Mouse (Mus musculus): ENCODE measurements at regions not wholly inside any gene's neighbourhood (a gene's known extent, or its start where the extent isn't known, plus 50 kb on each side); places are given as distances from the start of the nearest gene placed in this dataset.

DNA sequence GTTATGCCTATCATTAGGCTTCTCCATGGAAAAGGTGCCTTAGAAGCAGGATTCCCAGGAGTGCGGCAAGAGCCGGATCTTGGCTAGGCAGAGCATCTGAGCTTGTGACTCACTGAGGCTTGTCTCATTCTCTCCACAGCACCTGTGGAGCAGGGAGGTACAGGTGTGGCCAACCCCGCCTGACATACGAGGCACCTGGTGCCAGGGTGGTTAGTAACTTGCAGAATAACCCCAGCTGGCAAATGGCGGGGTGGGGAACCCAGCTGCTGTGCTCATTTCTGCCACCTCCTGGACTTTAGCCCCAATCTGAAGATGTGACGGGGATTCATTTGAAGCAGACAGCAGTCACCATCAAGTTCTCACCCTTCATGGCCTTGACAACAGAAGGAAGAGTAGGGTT is 96.2 kb downstream of the Pdgfra start:
- in situ Hi-C loops (cut with MboI; ENCODE audit: low pct_unique_long_range_greater_than_20kb in 1 of 2, low sequenced_read_pairs in 2 of 2, unreplicated experiment in 1 of 2): no loop called here

DNA sequence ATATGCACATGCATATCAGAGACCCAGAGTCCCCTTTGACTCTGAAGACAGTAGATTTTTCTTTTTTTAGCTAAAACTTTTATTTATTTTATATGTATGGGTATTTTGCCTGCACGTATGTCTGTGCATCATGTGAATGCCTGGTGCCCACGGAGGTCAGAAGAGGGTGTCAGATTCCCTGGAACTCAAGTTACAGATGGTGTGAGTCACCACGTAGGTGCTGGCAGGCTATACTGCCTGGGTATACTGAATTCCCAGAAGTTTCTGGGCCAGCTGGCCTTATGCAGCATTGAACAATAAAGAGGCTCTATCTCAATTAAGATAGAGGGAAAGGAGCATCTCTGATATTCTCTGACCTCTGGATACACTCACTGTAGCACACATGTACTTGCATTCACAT is 97.6 kb downstream of the Pdgfra start:
- in situ Hi-C loops (cut with MboI; ENCODE audit: low pct_unique_long_range_greater_than_20kb in 1 of 2, low sequenced_read_pairs in 2 of 2, unreplicated experiment in 1 of 2): no loop called here

DNA sequence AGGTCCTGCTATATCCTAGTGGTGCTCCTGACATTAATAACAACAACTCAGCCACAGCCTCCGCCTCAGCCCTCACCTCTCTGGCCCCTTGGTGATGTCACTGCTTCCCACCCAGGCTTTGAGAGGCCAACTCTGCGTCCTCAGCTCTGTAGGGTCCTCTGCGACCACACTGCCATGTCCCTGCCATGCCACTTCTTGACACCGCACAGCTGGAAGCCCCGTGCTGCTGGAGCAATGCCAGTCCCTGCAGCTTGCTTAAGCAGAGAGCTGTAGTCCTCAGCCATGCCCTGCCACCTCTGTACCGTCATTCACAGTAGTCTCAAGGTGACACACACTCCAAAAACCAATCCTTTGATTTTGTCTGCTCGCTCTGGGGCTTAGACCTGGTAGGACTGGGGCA is 101.3 kb downstream of the Pdgfra start:
- in situ Hi-C loops (cut with MboI; ENCODE audit: low pct_unique_long_range_greater_than_20kb in 1 of 2, low sequenced_read_pairs in 2 of 2, unreplicated experiment in 1 of 2): no loop called here

DNA sequence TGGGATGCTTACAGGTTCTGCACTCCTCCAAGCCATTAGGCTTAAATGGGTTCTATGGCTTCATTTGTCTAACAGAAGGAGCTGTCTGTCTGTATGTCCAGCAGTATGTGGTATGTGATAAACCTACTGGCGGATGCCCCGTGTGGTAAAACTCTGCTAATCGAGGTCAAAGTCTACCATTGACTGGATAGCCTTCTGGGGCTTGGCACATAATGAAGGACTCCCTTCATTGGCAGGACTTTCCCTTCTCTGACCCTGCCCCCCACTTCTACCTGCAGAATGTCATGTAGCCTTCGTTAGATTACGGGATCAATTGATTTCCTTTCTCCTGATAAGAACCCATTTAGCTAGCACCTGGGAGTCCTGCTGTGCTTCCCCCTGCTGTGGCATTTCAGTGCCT is 101.7 kb downstream of the Pdgfra start:
- in situ Hi-C loops (cut with MboI; ENCODE audit: low pct_unique_long_range_greater_than_20kb in 1 of 2, low sequenced_read_pairs in 2 of 2, unreplicated experiment in 1 of 2): no loop called here

DNA sequence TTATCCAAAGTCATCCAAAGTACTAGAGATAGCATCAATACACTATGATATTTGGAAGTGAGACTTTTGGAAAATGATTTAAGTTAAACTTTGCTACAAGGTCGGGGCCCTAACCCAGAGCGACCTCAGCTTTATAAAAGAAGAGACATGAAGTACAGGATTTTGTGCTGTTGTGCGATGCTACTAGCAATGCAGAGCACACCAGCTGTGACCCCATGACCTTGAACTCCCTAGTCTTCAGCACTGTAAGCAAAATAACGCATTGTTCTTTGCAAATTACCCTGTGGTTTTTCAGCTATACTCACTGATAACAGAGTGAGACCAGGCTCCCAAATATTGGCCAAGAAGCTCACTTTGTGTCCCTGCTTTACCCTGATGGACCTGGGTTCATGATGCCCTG is 104.1 kb downstream of the Pdgfra start:
- in situ Hi-C loops (cut with MboI; ENCODE audit: low pct_unique_long_range_greater_than_20kb in 1 of 2, low sequenced_read_pairs in 2 of 2, unreplicated experiment in 1 of 2): no loop called here

DNA sequence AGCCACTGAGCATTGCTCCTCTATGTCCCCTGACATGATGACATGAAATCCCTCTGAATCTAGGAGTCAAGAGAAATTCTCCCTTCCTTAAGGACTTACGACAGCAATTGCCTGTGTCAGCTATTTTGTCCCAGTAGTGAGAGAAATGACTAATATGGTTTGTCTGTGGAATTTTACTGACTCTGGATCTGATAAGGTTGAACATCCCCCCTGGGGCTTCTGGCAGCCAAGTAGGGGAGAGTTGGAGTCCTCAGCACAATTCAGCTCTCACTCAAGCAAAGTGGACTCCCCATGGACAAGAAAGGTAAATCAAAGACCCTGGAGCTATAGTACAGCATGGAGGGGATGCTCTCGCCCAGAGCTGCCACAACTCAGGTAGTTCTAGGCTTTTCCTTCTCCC is 105.0 kb downstream of the Pdgfra start:
- in situ Hi-C loops (cut with MboI; ENCODE audit: low pct_unique_long_range_greater_than_20kb in 1 of 2, low sequenced_read_pairs in 2 of 2, unreplicated experiment in 1 of 2): no loop called here

DNA sequence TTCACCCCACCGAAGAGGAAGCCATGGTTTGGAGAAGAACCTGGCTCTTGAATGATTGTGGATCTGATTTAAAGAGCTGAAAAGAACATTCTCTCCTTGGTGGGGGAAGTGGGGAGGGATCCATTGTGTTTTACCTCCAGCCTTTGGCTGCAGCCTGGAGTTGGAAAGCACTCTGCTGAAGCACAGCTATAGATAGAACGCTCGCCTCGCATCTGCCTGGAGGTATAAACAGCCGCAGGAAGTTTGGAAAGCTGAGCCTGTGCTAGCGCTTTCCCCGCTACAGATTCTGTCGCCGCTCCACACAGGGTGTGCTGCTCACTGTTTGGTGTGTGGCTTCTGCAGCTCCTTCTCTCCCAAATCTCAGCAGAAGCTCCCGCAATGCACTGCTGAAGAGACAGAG is 108.2 kb downstream of the Pdgfra start:
- in situ Hi-C loops (cut with MboI; ENCODE audit: low pct_unique_long_range_greater_than_20kb in 1 of 2, low sequenced_read_pairs in 2 of 2, unreplicated experiment in 1 of 2): no loop called here

DNA sequence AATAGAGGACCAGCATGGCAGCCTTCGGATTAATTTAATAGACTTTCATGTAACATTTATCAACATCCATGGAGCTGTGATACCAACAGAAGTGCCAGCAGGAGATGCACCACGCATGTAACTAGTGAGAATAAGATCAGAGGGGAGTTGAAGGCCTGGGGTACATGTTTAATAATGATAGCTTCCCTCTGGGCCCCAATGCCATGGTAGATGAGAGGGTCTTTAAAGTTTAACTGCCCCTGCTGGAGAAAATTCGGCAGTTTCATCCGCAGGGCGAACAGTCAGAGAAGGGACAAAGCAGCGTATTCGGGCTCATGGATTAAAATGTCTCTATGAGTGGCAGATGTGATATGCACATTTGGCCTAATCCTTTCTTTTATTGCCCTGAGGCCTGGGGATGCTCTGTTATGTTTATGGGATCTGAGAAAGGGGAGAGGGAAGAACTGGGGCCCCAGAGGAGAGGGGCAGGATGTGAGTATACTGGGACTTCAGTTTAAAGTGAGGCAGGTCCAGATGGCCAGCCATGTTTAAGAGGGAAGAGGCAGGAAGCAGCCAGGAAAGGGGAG is 114.1 kb downstream of the Pdgfra start:
- in situ Hi-C loops (cut with MboI; ENCODE audit: low pct_unique_long_range_greater_than_20kb in 1 of 2, low sequenced_read_pairs in 2 of 2, unreplicated experiment in 1 of 2): no loop called here

DNA sequence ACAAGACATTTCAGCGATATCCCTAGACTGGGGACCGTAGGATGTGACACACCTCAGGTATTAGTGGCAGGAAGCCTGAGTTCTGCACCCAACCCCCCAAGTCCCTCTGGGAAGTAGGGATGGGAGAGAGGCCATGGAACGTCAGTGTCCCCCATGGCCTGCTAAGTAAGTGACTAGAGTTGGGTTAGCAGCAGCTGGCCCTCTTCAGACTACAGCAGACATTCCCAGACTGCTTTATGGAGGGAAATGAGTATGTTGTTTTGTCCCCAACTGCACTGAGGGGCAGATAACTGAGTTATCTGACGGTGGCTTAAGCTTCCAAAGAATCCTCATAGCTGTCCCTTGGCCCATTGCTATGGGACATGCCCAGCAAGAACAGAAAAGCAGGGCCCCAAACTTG is 114.8 kb downstream of the Pdgfra start:
- in situ Hi-C loops (cut with MboI; ENCODE audit: low pct_unique_long_range_greater_than_20kb in 1 of 2, low sequenced_read_pairs in 2 of 2, unreplicated experiment in 1 of 2): no loop called here

DNA sequence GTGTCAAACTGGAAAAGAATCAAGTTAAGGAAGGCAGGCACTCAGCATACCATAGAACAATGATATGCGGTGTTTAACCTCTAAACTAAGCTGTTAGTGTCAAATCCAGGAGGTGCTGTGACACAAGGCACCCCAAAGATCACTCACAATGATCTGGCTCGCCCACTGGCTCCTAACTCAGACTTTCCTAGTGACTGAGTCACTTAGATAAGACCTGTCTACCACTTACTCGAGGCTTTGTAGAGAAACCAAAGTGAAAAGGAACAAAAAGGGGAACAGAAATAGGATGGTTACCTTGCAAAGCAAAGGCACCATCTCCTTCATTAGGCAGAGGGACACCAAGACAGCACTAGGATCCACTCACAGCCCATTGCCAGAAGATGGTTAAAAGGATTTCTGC is 115.7 kb downstream of the Pdgfra start:
- in situ Hi-C loops (cut with MboI; ENCODE audit: low pct_unique_long_range_greater_than_20kb in 1 of 2, low sequenced_read_pairs in 2 of 2, unreplicated experiment in 1 of 2): no loop called here

DNA sequence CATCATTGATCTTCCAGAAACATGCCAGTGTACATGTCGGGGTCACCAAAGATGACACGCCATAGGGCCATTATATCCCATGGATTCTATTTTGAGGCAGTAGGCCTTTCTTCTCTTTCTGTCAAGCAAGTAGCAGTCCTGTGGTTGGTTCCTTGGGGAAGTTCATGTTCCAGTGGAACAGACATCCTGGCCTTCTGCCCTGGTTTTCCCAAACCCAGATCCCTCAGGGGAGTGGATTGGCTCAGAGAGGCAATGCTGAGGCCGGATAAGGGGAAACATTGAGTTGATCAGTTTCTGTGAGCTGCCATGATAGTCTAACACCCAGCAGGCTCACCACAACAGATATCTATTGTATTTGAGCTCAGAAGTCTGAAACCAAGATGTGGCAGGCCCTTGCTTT is 125.9 kb downstream of the Pdgfra start:
- in situ Hi-C loops (cut with MboI; ENCODE audit: low pct_unique_long_range_greater_than_20kb in 1 of 2, low sequenced_read_pairs in 2 of 2, unreplicated experiment in 1 of 2): no loop called here

DNA sequence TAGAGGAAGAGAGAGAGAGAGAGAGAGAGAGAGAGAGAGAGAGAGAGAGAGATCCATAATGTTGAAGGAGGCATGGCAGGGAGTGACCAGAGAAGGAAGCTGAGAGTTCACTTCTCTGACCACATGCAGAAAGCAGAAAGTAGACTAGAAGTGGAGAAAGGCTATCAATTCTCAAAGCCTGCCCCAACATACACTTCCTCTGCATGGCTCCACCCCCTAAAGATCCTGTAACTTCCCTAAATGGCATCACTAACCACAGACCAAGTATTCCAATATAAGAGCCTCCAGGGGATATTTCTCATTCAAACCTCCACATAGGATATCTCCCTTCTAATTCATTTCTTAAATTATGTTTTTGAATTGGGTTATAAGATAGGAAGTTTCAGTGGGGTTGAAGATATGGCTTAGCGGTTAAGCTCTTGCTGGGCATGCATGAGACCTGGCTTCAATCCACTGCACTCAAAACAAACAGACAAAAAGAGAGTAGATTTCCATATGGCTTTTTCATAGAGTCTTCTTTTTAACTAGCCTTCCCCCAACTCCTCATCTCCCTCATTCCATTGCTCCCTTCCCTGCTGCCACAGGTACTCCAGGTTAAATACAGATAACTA is 127.6 kb downstream of the Pdgfra start:
- in situ Hi-C loops (cut with MboI; ENCODE audit: low pct_unique_long_range_greater_than_20kb in 1 of 2, low sequenced_read_pairs in 2 of 2, unreplicated experiment in 1 of 2): no loop called here

DNA sequence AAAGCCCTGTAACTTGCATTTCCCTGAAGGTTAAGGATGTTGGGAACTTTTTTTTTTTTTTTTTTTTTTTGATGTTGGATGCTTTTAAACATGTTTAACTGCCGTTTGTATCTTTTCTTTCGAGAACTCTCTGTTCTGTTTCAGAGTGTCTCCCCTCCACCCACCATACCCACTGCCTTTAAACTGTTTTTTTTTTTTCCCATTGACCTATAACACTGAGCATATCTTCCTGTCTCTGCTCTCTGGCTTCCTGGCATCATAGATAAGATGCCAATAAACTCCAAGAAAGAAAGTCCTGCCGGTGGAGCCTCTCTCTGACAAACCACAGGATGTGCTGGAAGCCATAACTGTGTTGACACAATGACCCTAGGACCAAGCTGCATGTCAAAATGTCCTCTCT is 128.6 kb downstream of the Pdgfra start:
- in situ Hi-C loops (cut with MboI; ENCODE audit: low pct_unique_long_range_greater_than_20kb in 1 of 2, low sequenced_read_pairs in 2 of 2, unreplicated experiment in 1 of 2): no loop called here

DNA sequence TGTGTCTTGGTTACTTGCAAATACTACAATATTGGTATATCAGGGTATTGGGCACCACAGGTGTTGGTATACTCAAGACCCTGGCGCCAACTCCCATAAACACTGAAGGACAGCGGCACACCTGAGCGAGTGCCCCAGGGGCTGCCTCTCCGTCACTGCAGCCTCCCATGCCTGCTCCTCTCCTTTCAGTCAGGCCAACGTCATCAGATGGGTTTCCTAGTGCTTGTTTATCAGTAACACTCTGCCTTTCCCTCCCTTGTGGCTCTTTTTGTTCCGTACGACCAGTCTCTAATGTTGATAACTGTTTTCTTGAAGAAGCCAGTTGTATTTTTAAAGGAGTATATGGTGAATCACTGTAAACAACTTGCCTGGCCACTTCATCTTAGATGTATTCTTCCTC is 129.4 kb downstream of the Pdgfra start:
- in situ Hi-C loops (cut with MboI; ENCODE audit: low pct_unique_long_range_greater_than_20kb in 1 of 2, low sequenced_read_pairs in 2 of 2, unreplicated experiment in 1 of 2): no loop called here

DNA sequence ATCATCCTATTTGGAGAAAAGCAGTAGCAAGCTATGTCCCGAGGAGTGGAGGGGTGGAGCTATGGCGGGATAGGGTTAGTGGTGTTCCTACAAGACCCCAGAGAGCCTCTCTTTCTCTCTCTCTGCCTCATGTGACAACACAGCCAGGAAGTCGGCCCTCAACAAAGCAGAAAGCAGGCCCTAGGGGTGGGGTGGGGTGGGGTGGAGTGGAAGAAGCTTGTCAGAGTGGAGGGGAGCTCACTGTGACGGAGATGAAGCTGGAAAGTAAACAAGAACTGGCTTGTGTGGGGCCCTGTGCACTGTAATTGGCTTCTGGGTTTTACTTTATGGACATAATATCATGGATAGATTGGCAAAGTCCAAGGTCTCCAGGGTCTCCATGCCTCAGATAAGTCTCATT is 130.5 kb downstream of the Pdgfra start:
- in situ Hi-C loops (cut with MboI; ENCODE audit: low pct_unique_long_range_greater_than_20kb in 1 of 2, low sequenced_read_pairs in 2 of 2, unreplicated experiment in 1 of 2): no loop called here

DNA sequence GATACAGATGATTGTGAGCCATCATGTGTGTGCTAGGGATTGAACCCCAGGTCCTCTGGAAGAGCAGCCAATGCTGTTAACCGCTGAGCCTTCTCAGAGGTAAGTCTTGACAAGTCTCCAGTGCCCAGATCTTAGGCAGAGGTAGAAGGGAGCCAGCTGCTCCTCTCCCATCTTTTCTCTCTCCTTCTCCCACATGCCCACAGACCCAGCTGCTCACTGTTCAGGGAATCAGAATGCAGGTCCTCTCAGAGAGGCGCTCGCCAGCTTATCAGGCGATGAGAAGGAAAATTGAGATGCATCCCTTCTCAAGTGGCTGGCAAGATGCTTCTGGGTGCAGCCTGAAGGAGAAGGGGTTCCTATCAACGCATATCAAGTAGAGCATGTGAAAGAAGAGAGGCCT is 131.7 kb downstream of the Pdgfra start:
- in situ Hi-C loops (cut with MboI; ENCODE audit: low pct_unique_long_range_greater_than_20kb in 1 of 2, low sequenced_read_pairs in 2 of 2, unreplicated experiment in 1 of 2): no loop called here

DNA sequence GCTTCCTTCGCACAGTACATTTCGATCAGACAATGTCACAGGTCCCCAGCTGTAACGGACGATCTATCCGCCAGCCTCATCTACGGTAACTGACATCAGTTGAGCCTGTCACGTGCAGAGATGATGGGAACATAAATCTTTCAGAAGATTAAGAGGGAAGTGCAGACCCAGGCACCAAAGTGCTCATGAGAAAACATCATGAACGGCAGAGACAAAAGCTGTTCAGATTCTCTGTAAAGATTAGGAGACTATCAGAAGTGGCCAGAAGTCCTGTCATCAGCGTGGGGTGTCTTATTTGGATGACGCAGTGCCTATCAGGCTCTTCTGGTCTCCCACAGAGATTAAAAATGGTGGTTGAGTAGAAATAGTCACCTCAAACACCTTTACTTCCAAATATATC is 133.9 kb downstream of the Pdgfra start:
- in situ Hi-C loops (cut with MboI; ENCODE audit: low pct_unique_long_range_greater_than_20kb in 1 of 2, low sequenced_read_pairs in 2 of 2, unreplicated experiment in 1 of 2): no loop called here

DNA sequence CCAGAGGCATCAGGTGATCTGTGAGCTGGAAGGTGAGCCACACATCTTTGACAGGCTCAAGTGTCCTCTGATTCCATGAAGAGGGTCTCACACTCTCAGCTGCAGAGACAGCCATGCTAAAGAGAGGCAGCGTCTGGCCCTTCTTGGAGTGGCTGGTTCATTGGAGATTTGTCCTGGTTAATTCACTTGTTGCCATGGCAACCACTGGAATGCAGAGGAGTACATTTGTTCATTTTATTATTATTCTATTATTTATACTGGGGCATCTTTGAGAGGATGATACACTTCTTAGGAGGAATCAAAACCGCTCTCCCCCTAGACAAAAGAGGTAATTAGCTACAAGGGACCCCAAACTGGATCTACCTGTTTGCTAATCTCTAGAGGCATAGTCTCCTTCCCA is 143.6 kb downstream of the Pdgfra start:
- in situ Hi-C loops (cut with MboI; ENCODE audit: low pct_unique_long_range_greater_than_20kb in 1 of 2, low sequenced_read_pairs in 2 of 2, unreplicated experiment in 1 of 2): no loop called here

DNA sequence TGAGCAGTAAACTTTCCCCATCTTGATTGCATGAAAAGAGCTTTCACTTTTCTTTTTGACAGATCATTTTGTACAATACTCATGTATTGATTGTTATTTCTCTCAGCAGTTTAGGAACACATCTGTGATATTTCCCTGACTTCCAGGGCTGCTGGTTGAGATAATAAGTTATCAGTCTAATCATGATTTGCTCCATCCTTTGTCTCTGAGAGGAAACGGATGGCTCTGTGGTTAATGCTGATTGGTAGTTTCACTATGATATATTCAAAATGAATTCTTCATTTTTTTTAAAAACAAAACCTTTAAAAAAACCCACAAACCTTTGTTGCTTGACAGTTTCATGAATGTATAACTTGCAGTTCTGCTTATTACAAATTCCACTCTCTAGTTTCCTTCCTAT is 160.8 kb downstream of the Pdgfra start:
- in situ Hi-C loops (cut with MboI; ENCODE audit: low pct_unique_long_range_greater_than_20kb in 1 of 2, low sequenced_read_pairs in 2 of 2, unreplicated experiment in 1 of 2): no loop called here

DNA sequence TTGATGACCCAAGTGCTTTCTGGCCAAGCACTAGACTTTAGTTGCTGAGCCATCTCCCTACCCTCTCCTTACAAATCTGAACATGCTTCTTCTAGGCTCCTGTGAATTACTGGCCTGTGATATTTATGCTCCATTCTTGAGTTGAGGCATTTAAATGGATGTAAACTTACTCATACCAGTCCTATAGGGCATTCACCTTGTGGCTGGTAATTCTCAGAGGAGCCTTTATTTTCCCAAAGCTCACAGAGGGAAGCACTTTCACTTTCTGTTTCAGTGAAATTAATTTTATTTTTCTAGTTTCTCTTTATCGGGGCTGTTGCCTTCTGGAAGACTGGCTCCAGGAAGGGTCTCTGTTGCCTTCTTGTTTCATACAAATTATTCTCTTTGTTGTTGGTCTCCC is 163.9 kb downstream of the Pdgfra start:
- in situ Hi-C loops (cut with MboI; ENCODE audit: low pct_unique_long_range_greater_than_20kb in 1 of 2, low sequenced_read_pairs in 2 of 2, unreplicated experiment in 1 of 2): no loop called here

DNA sequence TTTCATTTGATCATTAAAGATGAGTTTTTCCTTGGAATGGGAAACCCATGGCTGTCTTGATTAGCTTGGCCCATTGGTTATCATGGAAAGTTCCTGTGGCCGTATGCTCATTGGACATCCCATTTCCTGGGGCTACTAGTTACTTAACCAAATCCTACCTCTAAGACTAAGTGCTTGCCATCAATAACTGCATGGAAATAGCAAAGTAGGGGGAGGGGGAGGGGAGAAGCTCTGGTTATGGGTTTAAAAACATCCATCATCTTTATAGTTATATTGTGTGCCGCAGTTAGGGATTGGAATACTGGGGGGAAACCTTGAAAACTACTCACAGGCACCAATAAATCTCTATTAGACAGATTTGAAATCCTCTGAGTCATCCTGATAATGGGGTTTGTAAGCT is 168.4 kb downstream of the Pdgfra start:
- in situ Hi-C loops (cut with MboI; ENCODE audit: low pct_unique_long_range_greater_than_20kb in 1 of 2, low sequenced_read_pairs in 2 of 2, unreplicated experiment in 1 of 2): no loop called here

Data from mouse embryonic stem cell (cell line).